Mouse (Mus musculus): ENCODE measurements around the gene Apoe. TPM values are rescaled to one million over a fixed set of nuclear protein-coding genes. Genes with fewer than 3 reads are reported as not detected.

The Apoe gene
- polyA plus RNA-seq, 1 experiment: 422 TPM

- H3K4me1 ChIP-seq (ENCODE audit: control insufficient read depth, insufficient read depth, low read length): peaks cover 7% of the 10 kb centered on the region
- TF ChIP-seq POLR2A (IDR thresholded peaks at IDR 0.05; ENCODE audit: borderline replicate concordance, control insufficient read depth, low read depth, low read length): no peak
- WGBS: 38% methylated on average over 4 of the region's 4 CpGs
- H3K27ac ChIP-seq (ENCODE audit: control insufficient read depth, insufficient read depth, low read depth, low read length, poor library complexity): no peak overlapping the region
- no peak overlapping the region for H3K4me3 ChIP-seq (replicated peaks; ENCODE audit: control insufficient read depth, low read depth, low read length)
Observed at GRCm38 (mm10) chr7:19699827-19700148, 800 bp upstream of the Apoe start.

GRCm38 (mm10) chr7:19697949-19698906, 760 bp downstream of the Apoe start:
- peaks cover 7% of the 10 kb centered on the region for H3K4me1 ChIP-seq (ENCODE audit: control insufficient read depth, insufficient read depth, low read length)
- TF ChIP-seq CTCF (IDR thresholded peaks at IDR 0.05; ENCODE audit: control insufficient read depth, insufficient read depth, low read length) (no peak), POLR2A (IDR thresholded peaks at IDR 0.05; ENCODE audit: borderline replicate concordance, control insufficient read depth, low read depth, low read length) (no peak)
- peak overlapping the region; percentile 73; the same call in 1 of the 2 replicates for H3K27ac ChIP-seq (ENCODE audit: control insufficient read depth, insufficient read depth, low read depth, low read length, poor library complexity)
- H3K4me3 ChIP-seq (replicated peaks; ENCODE audit: control insufficient read depth, low read depth, low read length): peak overlapping the region; percentile 19
- WGBS: 6% methylated on average over 28 of the region's 28 CpGs

GRCm38 (mm10) chr7:19696336-19696873, 2.6 kb downstream of the Apoe start:
- Histone ChIP-seq H3K4me1 (ENCODE audit: control insufficient read depth, insufficient read depth, low read length) (peaks cover 10% of the 10 kb centered on the region), H3K27ac (ENCODE audit: control insufficient read depth, insufficient read depth, low read depth, low read length, poor library complexity) (no peak overlapping the region; the same call in 1 of the 2 replicates), H3K4me3 (replicated peaks; ENCODE audit: control insufficient read depth, low read depth, low read length) (no peak overlapping the region)
- no peak for TF ChIP-seq CTCF (IDR thresholded peaks at IDR 0.05; ENCODE audit: control insufficient read depth, insufficient read depth, low read length)
- no peak for TF ChIP-seq POLR2A (IDR thresholded peaks at IDR 0.05; ENCODE audit: borderline replicate concordance, control insufficient read depth, low read depth, low read length)
- 93% methylated on average over 34 of the region's 34 CpGs for WGBS

GRCm38 (mm10) chr7:19695881-19696280, 3.1 kb downstream of the Apoe start:
- Histone ChIP-seq H3K4me1 (ENCODE audit: control insufficient read depth, insufficient read depth, low read length) (peaks cover 10% of the 10 kb centered on the region), H3K4me3 (replicated peaks; ENCODE audit: control insufficient read depth, low read depth, low read length) (no peak overlapping the region), H3K27ac (ENCODE audit: control insufficient read depth, insufficient read depth, low read depth, low read length, poor library complexity) (no peak overlapping the region)
- TF ChIP-seq CTCF (IDR thresholded peaks at IDR 0.05; ENCODE audit: control insufficient read depth, insufficient read depth, low read length) (no peak), POLR2A (IDR thresholded peaks at IDR 0.05; ENCODE audit: borderline replicate concordance, control insufficient read depth, low read depth, low read length) (no peak)
- 74% methylated on average over 6 of the region's 6 CpGs for WGBS

GRCm38 (mm10) chr7:19695213-19695594, 3.8 kb downstream of the Apoe start:
- H3K4me1 ChIP-seq (ENCODE audit: control insufficient read depth, insufficient read depth, low read length): peaks cover 6% of the 10 kb centered on the region
- no peak for TF ChIP-seq POLR2A (IDR thresholded peaks at IDR 0.05; ENCODE audit: borderline replicate concordance, control insufficient read depth, low read depth, low read length)
- no peak for TF ChIP-seq CTCF (IDR thresholded peaks at IDR 0.05; ENCODE audit: control insufficient read depth, insufficient read depth, low read length)
- 19% methylated on average over 8 of the region's 8 CpGs for WGBS

GRCm38 (mm10) chr7:19694336-19695212, 4.4 kb downstream of the Apoe start:
- no peak for TF ChIP-seq CTCF (IDR thresholded peaks at IDR 0.05; ENCODE audit: control insufficient read depth, insufficient read depth, low read length)
- TF ChIP-seq POLR2A (IDR thresholded peaks at IDR 0.05; ENCODE audit: borderline replicate concordance, control insufficient read depth, low read depth, low read length): no peak
- Histone ChIP-seq H3K4me3 (replicated peaks; ENCODE audit: control insufficient read depth, low read depth, low read length) (no peak overlapping the region), H3K4me1 (ENCODE audit: control insufficient read depth, insufficient read depth, low read length) (peaks cover 5% of the 10 kb centered on the region), H3K27ac (ENCODE audit: control insufficient read depth, insufficient read depth, low read depth, low read length, poor library complexity) (peak overlapping the region; percentile 79; the same call in 1 of the 2 replicates)
- WGBS: 72% methylated on average over 10 of the region's 10 CpGs

More at GRCm38 (mm10) chr7:19695213-19695594, 3.8 kb downstream of the Apoe start:
- peak overlapping the region; percentile 4; the same call in 1 of the 2 replicates for H3K27ac ChIP-seq (ENCODE audit: control insufficient read depth, insufficient read depth, low read depth, low read length, poor library complexity)
- H3K4me3 ChIP-seq (replicated peaks; ENCODE audit: control insufficient read depth, low read depth, low read length): no peak overlapping the region

GRCm38 (mm10) chr7:19693421-19693820, 5.6 kb downstream of the Apoe start:
- Histone ChIP-seq H3K4me1 (ENCODE audit: control insufficient read depth, insufficient read depth, low read length) (peaks cover 3% of the 10 kb centered on the region), H3K4me3 (replicated peaks; ENCODE audit: control insufficient read depth, low read depth, low read length) (no peak overlapping the region), H3K27ac (ENCODE audit: control insufficient read depth, insufficient read depth, low read depth, low read length, poor library complexity) (peak overlapping the region; percentile 79; the same call in 1 of the 2 replicates)
- TF ChIP-seq CTCF (IDR thresholded peaks at IDR 0.05; ENCODE audit: control insufficient read depth, insufficient read depth, low read length): no peak
- TF ChIP-seq POLR2A (IDR thresholded peaks at IDR 0.05; ENCODE audit: borderline replicate concordance, control insufficient read depth, low read depth, low read length): no peak
- WGBS: 13% methylated on average over 10 of the region's 10 CpGs
